Mouse (Mus musculus) ES-E14 (cell line): ENCODE measurements around the gene Vwf.

Experiments used
- CHD2 ChIP-seq: IDR thresholded peaks from 2 replicates; pipeline ENCODE4 v1.6.1; 2014; ENCODE audit warnings: mild to moderate bottlenecking, low read depth, low read length, inconsistent platforms
- HCFC1 ChIP-seq: IDR thresholded peaks from 2 replicates; pipeline ENCODE4 v1.6.1; 2012; ENCODE audit warnings: low read length, inconsistent platforms, borderline replicate concordance; ENCODE audit not compliant: insufficient read depth
- MAFK ChIP-seq: IDR thresholded peaks from 2 replicates; pipeline ENCODE4 v1.6.1; 2014; ENCODE audit warnings: mild to moderate bottlenecking, low read depth, low read length, inconsistent platforms; ENCODE audit not compliant: insufficient read depth
- ZC3H11A ChIP-seq: IDR thresholded peaks from 2 replicates; pipeline ENCODE4 v1.6.1; 2012; ENCODE audit warnings: low read depth, mild to moderate bottlenecking, inconsistent platforms, low read length, borderline replicate concordance
- ZNF384 ChIP-seq: IDR thresholded peaks from 2 replicates; pipeline ENCODE4 v1.6.1; 2012; ENCODE audit warnings: low read depth, low read length, inconsistent platforms

- TF ChIP-seq HCFC1: no peak
- no peak for TF ChIP-seq ZNF384
- no peak for TF ChIP-seq MAFK
- no peak for TF ChIP-seq CHD2
- TF ChIP-seq ZC3H11A: peak; percentile 72
Measured at GRCm38 (mm10) chr6:125604463-125605191, 58.1 kb downstream of the Vwf start.
